28 mouse cellular contexts compared by ENCODE assay signal in the genomic region with DNA sequence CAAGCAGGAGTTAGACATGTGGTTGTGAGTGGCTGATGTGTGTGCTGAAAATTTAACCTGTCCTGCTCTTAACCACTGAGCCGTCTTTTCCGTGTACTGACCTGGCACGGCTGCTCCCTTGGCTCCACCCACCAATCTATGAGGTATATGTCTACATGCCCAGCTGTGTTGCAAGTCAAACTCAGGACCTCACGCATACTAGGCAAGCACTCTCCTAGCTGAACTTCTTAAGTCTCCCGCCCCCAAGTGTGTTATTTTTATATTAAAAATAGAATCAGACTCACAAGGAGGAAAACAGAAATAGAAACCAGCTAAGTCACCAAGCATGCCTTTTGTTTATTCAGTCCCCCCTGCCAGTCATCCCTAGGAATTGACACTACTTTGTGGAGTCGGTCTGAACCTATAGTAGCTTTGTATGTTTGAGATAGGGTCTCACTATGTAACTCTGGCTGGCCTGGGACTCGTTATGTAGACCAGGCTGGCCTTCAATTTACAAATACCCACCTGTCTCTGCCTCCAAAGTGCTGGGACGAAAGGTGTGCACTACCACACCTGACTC. TPM values are rescaled to one million over a fixed set of nuclear protein-coding genes. Genes with fewer than 3 reads are reported as not detected.
DNase-seq lines count a peak whose midpoint lies in the region; ATAC-seq and TF ChIP-seq lines count a peak whose summit lies in the region.
"Had no signal": no experiment of that assay in that cellular context is flagged by ENCODE, and none has a peak within 500 bp of the region (broad histone marks: within the 10 kb centered on the region; RNA-seq: fewer than 3 reads in every experiment).

No protein-coding gene starts in this region.

- H3K4me2 ChIP-seq in heart, embryonic 16.5 days (ENCODE audit: low read depth, low read length), result peak overlapping the region; percentile 17; the same call in 1 of the 2 replicates
- H3K4me2 ChIP-seq: forebrain, embryonic 12.5 days; heart, embryonic 12.5 days; hindbrain, embryonic 14.5 days; intestine, embryonic 15.5 days; lung, embryonic 15.5 days had no signal

- peak overlapping the region; percentile 25 for H3K27ac ChIP-seq in heart, embryonic 16.5 days (ENCODE audit: low read length)
- H3K27ac ChIP-seq: forebrain, embryonic 12.5 days; hindbrain, embryonic 14.5 days; intestine, embryonic 15.5 days; left cerebral cortex, adult 2 months; lung, embryonic 15.5 days had no signal

- no peak overlapping the region for H3K9ac ChIP-seq in heart, embryonic 16.5 days (ENCODE audit: low read length)
- H3K9ac ChIP-seq: forebrain, embryonic 12.5 days; heart, embryonic 12.5 days; hindbrain, embryonic 14.5 days; intestine, embryonic 15.5 days; lung, embryonic 15.5 days had no signal

- H3K79me3 ChIP-seq in C2C12 (ENCODE audit: low read depth), result peaks cover 6% of the 10 kb centered on the region

- H3ac ChIP-seq in C2C12 (ENCODE audit: control insufficient read depth, insufficient read length, low read depth), result no peak overlapping the region

- no peak for ATAC-seq in heart, embryonic 16.5 days (replicated peaks; ENCODE audit: extremely low read depth, insufficient read depth, low FRiP score)
- ATAC-seq: CD4-positive, CD25-positive, alpha-beta regulatory T cell, adult 4 months; intestine, embryonic 15.5 days; midbrain, embryonic 16.5 days had no signal

- peaks cover 35% of the 10 kb centered on the region for H3K36me3 ChIP-seq in heart, embryonic 16.5 days (ENCODE audit: control insufficient read depth, insufficient read depth)
- peaks cover 62% of the 10 kb centered on the region for H3K36me3 ChIP-seq in C2C12 (ENCODE audit: control insufficient read depth, insufficient read depth)

- peaks cover 11% of the 10 kb centered on the region for H3K4me1 ChIP-seq in heart, embryonic 16.5 days (ENCODE audit: control insufficient read depth, insufficient read depth, low read length)

- H3K27me3 ChIP-seq in heart, embryonic 16.5 days (ENCODE audit: control insufficient read depth, insufficient read depth, low read length), result no peaks in the 10 kb centered on the region
- no peaks in the 10 kb centered on the region for H3K27me3 ChIP-seq in C2C12 (ENCODE audit: control insufficient read depth, insufficient read depth, insufficient read length)
- H3K27me3 ChIP-seq: forebrain, embryonic 12.5 days; heart, embryonic 12.5 days; intestine, embryonic 15.5 days; lung, embryonic 15.5 days had no signal

- 59% methylated on average over 8 of the region's 8 CpGs for WGBS in heart, embryonic 16.5 days

- TF ChIP-seq CTCF in C2C12 (IDR thresholded peaks at IDR 0.05; ENCODE audit: control insufficient read depth, insufficient read depth, insufficient read length), result no peak

- H3K9me3 ChIP-seq in heart, embryonic 16.5 days (replicated peaks; ENCODE audit: control insufficient read depth, low read length), result no peaks in the 10 kb centered on the region
- H3K9me3 ChIP-seq: forebrain, embryonic 12.5 days; G1E; intestine, embryonic 15.5 days; lung, embryonic 15.5 days had no signal

- no peak overlapping the region for H3K4me3 ChIP-seq in heart, embryonic 16.5 days (ENCODE audit: low read length)
- H3K4me3 ChIP-seq in C2C12 (ENCODE audit: insufficient read depth, poor library complexity, severe bottlenecking), result no peak overlapping the region
- H3K4me3 ChIP-seq: forebrain, embryonic 12.5 days; heart, embryonic 12.5 days; intestine, embryonic 15.5 days; left cerebral cortex, adult 2 months; lung, embryonic 15.5 days had no signal

- H3K79me2 ChIP-seq in C2C12 (ENCODE audit: control insufficient read depth, insufficient read depth), result peaks cover 27% of the 10 kb centered on the region

- intact Hi-C loops in heart, postnatal 14 days (cut with DNase I), result no loop called here

- no peak for DNase-seq in heart, postnatal 14 days
- DNase-seq in NIH3T3 (ENCODE audit: low read depth), result peak; percentile 84
- DNase-seq in lung, postnatal 36 days, result peak; percentile 64
- DNase-seq in ovary, postnatal 10 days (ENCODE audit: low spot score), result no peak
- DNase-seq in right cerebral cortex, adult 2 months (ENCODE audit: low spot score in 2 of 2), result no peak
- DNase-seq: adrenal gland, postnatal 25 days; cerebellum, adult 18-20 months; cerebellum, postnatal 36 days; gastrocnemius, postnatal 14 days; kidney, adult 9 months; kidney, postnatal 36 days; left cerebral cortex, postnatal 4 days; retina, postnatal 1 day; thymus, postnatal 36 days had no signal

TF ChIP-seq in C2C12, 6 proteins besides CTCF, POLR2A, EP300 and RAD21:
- TF ChIP-seq MYOD1 (IDR thresholded peaks at IDR 0.05; ENCODE audit: control insufficient read depth, insufficient read length, low read depth) (peak; percentile 87), MYOG (IDR thresholded peaks at IDR 0.05; ENCODE audit: control insufficient read depth, extremely low read depth, insufficient read length) (no peak), CEBPB (IDR thresholded peaks at IDR 0.05; ENCODE audit: low read depth) (no peak)

RNA-seq across cellular contexts. Expression of gene Gm128, which starts 3.8 kb away (rescaled TPM):
- polyA plus RNA-seq in heart, embryonic 16.5 days (2015; fragmentation: Nextera tagmentation; extraction: Ambion mirVana), result 0.50 and 0.51 TPM in 2 replicates
- total RNA-seq in heart, postnatal 14 days (2021), result not detected
- 0.11 TPM for polyA plus RNA-seq in C2C12 (2012; fragmentation: generic; extraction: Trizol)
- total RNA-seq: G1E; left cerebral cortex, postnatal 4 days; neutrophil, adult 5-6 weeks had no signal
- polyA plus RNA-seq: G1E; liver, adult 2 months had no signal

RNA-seq across cellular contexts. Expression of gene Mllt11, which starts 5.6 kb away (rescaled TPM):
- 9.8 and 11.5 TPM in 2 replicates for polyA plus RNA-seq in heart, embryonic 16.5 days (2015; fragmentation: Nextera tagmentation; extraction: Ambion mirVana)
- 1 to 10 TPM; 6.7 to 7.8 TPM for total RNA-seq in heart, postnatal 14 days (2021)
- polyA plus RNA-seq in C2C12 (2012; fragmentation: generic; extraction: Trizol), result 19.6 TPM

RNA-seq across cellular contexts. Expression of gene Cdc42se1, which starts 9.1 kb away (rescaled TPM):
- polyA plus RNA-seq in heart, embryonic 16.5 days (2015; fragmentation: Nextera tagmentation; extraction: Ambion mirVana), result 57.8 and 59.3 TPM in 2 replicates
- 10 to 100 TPM; 31.9 to 33.6 TPM for total RNA-seq in heart, postnatal 14 days (2021)
- 80.9 TPM for polyA plus RNA-seq in C2C12 (2012; fragmentation: generic; extraction: Trizol)

RNA-seq across cellular contexts. Expression of gene Bnipl, which starts 13.4 kb away (rescaled TPM):
- 0.22 and 0.37 TPM in 2 replicates for polyA plus RNA-seq in heart, embryonic 16.5 days (2015; fragmentation: Nextera tagmentation; extraction: Ambion mirVana)
- under 1 TPM in 1 of 2 experiments, not detected in 1; 0.32 TPM for total RNA-seq in heart, postnatal 14 days (2021)
- polyA plus RNA-seq in C2C12 (2012; fragmentation: generic; extraction: Trizol), result 0.34 TPM
- total RNA-seq: G1E; gastrocnemius, postnatal 14 days; liver, adult 2 months; megakaryocyte-erythroid progenitor cell, adult 5-6 weeks; neutrophil, adult 5-6 weeks had no signal
- polyA plus RNA-seq: CD4-positive, CD25-positive, alpha-beta regulatory T cell, adult 4 months; heart, embryonic 12.5 days; hindbrain, embryonic 14.5 days; midbrain, embryonic 16.5 days had no signal

RNA-seq across cellular contexts. Expression of gene Gabpb2, which starts 19.9 kb away (rescaled TPM):
- polyA plus RNA-seq in heart, embryonic 16.5 days (2015; fragmentation: Nextera tagmentation; extraction: Ambion mirVana), result 6.3 and 6.6 TPM in 2 replicates
- 10 to 100 TPM; 14.9 to 15.0 TPM for total RNA-seq in heart, postnatal 14 days (2021)
- polyA plus RNA-seq in C2C12 (2012; fragmentation: generic; extraction: Trizol), result 5.7 TPM

Comparison
In these comparisons a context has a peak if more than half of its experiments do, and no peak if none do; other contexts are left out.
1. DNase-seq: peak in NIH3T3 (single experiment) and lung, postnatal 36 days (single experiment); none in heart, postnatal 14 days (0 of 2), ovary, postnatal 10 days (single experiment) and right cerebral cortex, adult 2 months (0 of 2).